Mouse (Mus musculus) midbrain, embryonic 11.5 days (tissue): Measurements from ENCODE around the gene Gm45711. TPM values are rescaled to one million over a fixed set of nuclear protein-coding genes. Genes with fewer than 3 reads are reported as not detected.
A peak's percentile ranks its signal among the peaks of the same experiment; 100 is the strongest.

ENCODE experiments used
- ATAC-seq: fragments of 200-750 bp; cut with Nextera tagmentation; 2 replicates; pipeline ENCODE4 v1.8.0; 2017; ENCODE audit warnings: moderate TSS enrichment, moderate library complexity; ENCODE audit not compliant: low FRiP score
- DNase-seq: peaks from one replicate; pipeline ENCODE4 v3.0.0; 2015; ENCODE audit warnings: low spot score; ENCODE audit errors: missing footprints
- H3K27ac ChIP-seq: fragments of 300-500 bp; sonication (generic); 2 replicates; pipeline ENCODE4 v1.5.1; 2014; ENCODE audit warnings: low read depth, low read length
- H3K27me3 ChIP-seq: fragments of 300-500 bp; sonication (generic); 2 replicates; pipeline ENCODE4 v1.6.1; 2014; ENCODE audit warnings: mild to moderate bottlenecking, low read length, moderate library complexity, mixed read lengths; ENCODE audit not compliant: control insufficient read depth, insufficient read depth
- H3K36me3 ChIP-seq: fragments of 300-500 bp; sonication (generic); 2 replicates; pipeline ENCODE4 v1.6.1; 2014; ENCODE audit warnings: mild to moderate bottlenecking, low read length, moderate library complexity, mixed read lengths; ENCODE audit not compliant: control insufficient read depth, insufficient read depth
- H3K4me1 ChIP-seq: fragments of 300-500 bp; sonication (generic); 2 replicates; pipeline ENCODE4 v1.6.1; 2014; ENCODE audit warnings: low read length; ENCODE audit not compliant: control insufficient read depth, insufficient read depth
- H3K4me2 ChIP-seq: fragments of 300-500 bp; sonication (generic); 2 replicates; pipeline ENCODE4 v1.6.1; 2014; ENCODE audit warnings: mild to moderate bottlenecking, moderate library complexity
- H3K4me3 ChIP-seq: fragments of 300-500 bp; sonication (generic); 2 replicates; pipeline ENCODE4 v1.5.1; 2014; ENCODE audit warnings: low read depth, low read length
- H3K9ac ChIP-seq: fragments of 300-500 bp; sonication (generic); 2 replicates; pipeline ENCODE4 v1.6.1; 2014; ENCODE audit warnings: low read length
- H3K9me3 ChIP-seq: fragments of 300-500 bp; sonication (generic); 2 replicates; pipeline ENCODE4 v1.6.1; 2016; ENCODE audit warnings: low read length; ENCODE audit not compliant: control insufficient read depth
- WGBS: fragments of 180-500 bp; shearing (Covaris S2); extraction: QIAGEN DNeasy Blood & Tissue Kit; methylation state at CpG from one replicate; pipeline ENCODE4 v1.1.7; 2014; 5-methylcytosine and 5-hydroxymethylcytosine counted together
- polyA plus RNA-seq: library from polyadenylated mRNA; unstranded; fragments of >200 nt; fragmentation: Nextera tagmentation; extraction: Ambion mirVana; gene quantifications from 2 replicates; pipeline ENCODE4 v1.2.1, GENCODE M21; 2014

The Gm45711 gene
- polyA plus RNA-seq, 1 experiment from 2014 or later = not detected

DNA sequence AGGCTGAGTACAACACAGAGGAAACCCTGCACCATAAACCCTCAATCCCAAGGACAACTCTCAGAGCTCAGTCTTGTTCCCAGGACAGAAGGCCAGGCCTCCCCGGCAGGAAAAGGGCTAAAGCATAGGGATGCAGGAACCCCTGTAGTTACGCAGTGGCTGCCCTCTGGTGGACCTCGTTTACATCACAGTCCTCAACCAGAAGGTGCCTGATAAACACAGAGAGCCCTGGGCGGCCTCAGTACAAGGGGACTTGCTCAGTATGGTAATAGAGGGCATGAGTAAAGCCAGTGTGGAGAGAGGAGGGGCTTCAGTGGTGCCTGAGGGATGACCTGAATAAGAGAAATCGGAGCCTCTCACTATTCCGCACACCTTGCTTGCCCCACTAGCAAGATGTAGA lies 75.3 kb downstream of the Gm45711 start:
- DNase-seq (peak; percentile 47), ATAC-seq (peak; percentile 72; the same call in 1 of the 2 replicates)
- Histone ChIP-seq H3K27ac (no peak overlapping the region), H3K9ac (no peak overlapping the region), H3K36me3 (peaks cover 10% of the 10 kb centered on the region), H3K9me3 (no peaks in the 10 kb centered on the region), H3K4me3 (no peak overlapping the region), H3K4me2 (no peak overlapping the region), H3K27me3 (no peaks in the 10 kb centered on the region), H3K4me1 (no peaks in the 10 kb centered on the region)
- 43% methylated on average over 6 of the region's 6 CpGs for WGBS

DNA sequence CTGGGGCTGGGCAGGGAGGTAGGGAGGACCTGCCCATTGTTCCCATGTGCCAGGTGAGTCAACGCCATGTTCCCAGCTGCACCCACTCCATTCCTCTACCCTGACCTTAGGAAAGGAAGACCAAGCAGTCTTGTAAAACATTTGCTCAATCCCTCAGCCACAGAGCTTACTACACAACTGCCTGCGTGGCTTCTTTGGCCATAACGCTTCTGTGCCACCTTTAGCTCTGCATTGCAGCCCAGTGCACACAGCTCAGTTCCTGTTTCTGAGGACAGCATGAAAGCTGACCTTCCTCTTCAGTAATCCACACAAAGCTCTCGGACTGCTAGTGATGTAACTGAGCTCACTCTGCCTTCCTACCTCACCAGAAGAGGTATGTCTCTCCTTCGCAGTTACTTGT lies 77.0 kb downstream of the Gm45711 start:
- H3K36me3 ChIP-seq = peaks cover 5% of the 10 kb centered on the region
- no peaks in the 10 kb centered on the region for H3K27me3 ChIP-seq
- no peak overlapping the region for H3K4me3 ChIP-seq
- 94% methylated on average over 5 of the region's 5 CpGs for WGBS
- no peak overlapping the region for H3K27ac ChIP-seq
- no peak for ATAC-seq
- H3K4me2 ChIP-seq = no peak overlapping the region
- H3K9ac ChIP-seq = no peak overlapping the region
- no peak for DNase-seq
- H3K9me3 ChIP-seq = no peaks in the 10 kb centered on the region
- H3K4me1 ChIP-seq = no peaks in the 10 kb centered on the region

DNA sequence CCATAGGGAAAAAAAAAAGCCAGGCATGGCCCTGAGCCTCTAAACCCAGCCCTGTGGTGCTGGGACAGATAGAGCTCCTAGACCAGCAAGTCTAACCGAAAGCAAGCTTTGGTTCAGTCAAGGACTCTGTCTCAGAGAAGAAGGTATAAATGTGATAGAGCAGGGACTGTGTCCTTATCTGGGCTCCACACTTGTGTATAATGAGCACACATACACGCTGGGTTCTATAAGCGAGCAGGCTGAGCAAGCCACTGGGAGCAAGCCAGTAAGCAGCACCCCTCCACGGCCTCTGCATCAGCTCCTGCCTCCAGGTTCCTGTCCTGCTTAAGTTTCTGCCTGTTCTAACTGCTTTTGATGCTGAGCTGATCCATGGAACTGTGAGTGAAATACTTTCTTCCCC lies 77.8 kb downstream of the Gm45711 start:
- no peaks in the 10 kb centered on the region for H3K4me1 ChIP-seq
- H3K4me3 ChIP-seq = no peak overlapping the region
- no peak for ATAC-seq
- H3K9ac ChIP-seq = no peak overlapping the region
- 91% methylated on average over 4 of the region's 4 CpGs for WGBS
- no peaks in the 10 kb centered on the region for H3K27me3 ChIP-seq
- peaks cover 5% of the 10 kb centered on the region for H3K36me3 ChIP-seq
- no peak overlapping the region for H3K27ac ChIP-seq
- DNase-seq = peak; percentile 51
- no peak overlapping the region for H3K4me2 ChIP-seq
- no peaks in the 10 kb centered on the region for H3K9me3 ChIP-seq

Other genes with a start within 250 kb of the Gm45711 start
- 18.0 and 19.0 TPM in 2 replicates for gene Cdh5, start 208.5 kb downstream of the Gm45711 start, polyA plus RNA-seq
- 0.63 and 0.66 TPM in 2 replicates for gene Bean1, start 139.6 kb downstream of the Gm45711 start, polyA plus RNA-seq
- 35.9 and 37.0 TPM in 2 replicates for gene Tk2, start 61.5 kb downstream of the Gm45711 start, polyA plus RNA-seq
- gene Cklf, start 59.2 kb downstream of the Gm45711 start, polyA plus RNA-seq = 35.0 and 37.2 TPM in 2 replicates
- not detected in 2 replicates for gene Cmtm2a, start 16.9 kb downstream of the Gm45711 start, polyA plus RNA-seq
- gene Cmtm1, start 64 bp upstream of the Gm45711 start, polyA plus RNA-seq = not detected in 2 replicates
- gene Gm11020, start 11.5 kb upstream of the Gm45711 start, polyA plus RNA-seq = not detected in 2 replicates
- gene Cmtm2b, start 12.1 kb upstream of the Gm45711 start, polyA plus RNA-seq = not detected in 2 replicates
- gene Cmtm3, start 29.3 kb upstream of the Gm45711 start, polyA plus RNA-seq = 70.3 and 74.3 TPM in 2 replicates
- gene Cmtm4, start 85.7 kb upstream of the Gm45711 start, polyA plus RNA-seq = 2.2 and 2.6 TPM in 2 replicates
- 87.6 and 98.2 TPM in 2 replicates for gene Dync1li2, start 133.0 kb upstream of the Gm45711 start, polyA plus RNA-seq
- gene Terb1, start 199.8 kb upstream of the Gm45711 start, polyA plus RNA-seq = 0.18 and 0.21 TPM in 2 replicates
- 138 and 148 TPM in 2 replicates for gene Nae1, start 224.6 kb upstream of the Gm45711 start, polyA plus RNA-seq
- 0.82 and 1.5 TPM in 2 replicates for gene Car7, start 224.6 kb upstream of the Gm45711 start, polyA plus RNA-seq